Mouse (Mus musculus) hindbrain, embryonic 14.5 days (tissue): ENCODE data around the gene Tifab. TPM values are rescaled to one million over a fixed set of nuclear protein-coding genes. Genes with fewer than 3 reads are reported as not detected.
"Not testable (repeated sequence)": the region's sequence is repeated elsewhere in the genome, so short reads cannot be mapped to it uniquely, and the experiment has no call there.

ENCODE experiments used
- ATAC-seq: fragments of 200-750 bp; cut with Nextera tagmentation; 2 replicates; pipeline ENCODE4 v1.8.0; 2017; ENCODE audit warnings: moderate number of reproducible peaks, mild to moderate bottlenecking, moderate TSS enrichment, moderate library complexity; ENCODE audit not compliant: low FRiP score
- DNase-seq: peaks from one replicate; pipeline ENCODE4 v3.0.0-alpha.2; 2015; ENCODE audit warnings: low spot score
- H3K27ac ChIP-seq: fragments of 300-500 bp; sonication (generic); 2 replicates; pipeline ENCODE4 v1.5.1; 2014; ENCODE audit warnings: mild to moderate bottlenecking, moderate library complexity
- H3K27me3 ChIP-seq: fragments of 300-500 bp; sonication (generic); 2 replicates; pipeline ENCODE4 v1.6.1; 2014; ENCODE audit warnings: mild to moderate bottlenecking, low read length, mixed read lengths; ENCODE audit not compliant: control insufficient read depth, insufficient read depth
- H3K36me3 ChIP-seq: fragments of 300-500 bp; sonication (generic); replicated peaks from 2 replicates; pipeline ENCODE4 v1.6.1; 2014; ENCODE audit not compliant: control insufficient read depth, insufficient read depth
- H3K4me1 ChIP-seq: fragments of 300-500 bp; sonication (generic); replicated peaks from 2 replicates; pipeline ENCODE4 v1.6.1; 2014; ENCODE audit warnings: antibody characterized with exemption, low read length, mixed read lengths; ENCODE audit not compliant: control insufficient read depth, insufficient read depth
- H3K4me2 ChIP-seq: fragments of 300-500 bp; sonication (generic); replicated peaks from 2 replicates; pipeline ENCODE4 v1.6.1; 2014; ENCODE audit warnings: mild to moderate bottlenecking, moderate library complexity
- H3K4me3 ChIP-seq: fragments of 300-500 bp; sonication (generic); replicated peaks from 2 replicates; pipeline ENCODE4 v1.5.1; 2014; ENCODE audit warnings: mild to moderate bottlenecking, low read length
- H3K9ac ChIP-seq: fragments of 300-500 bp; sonication (generic); 2 replicates; pipeline ENCODE4 v1.6.1; 2014
- H3K9me3 ChIP-seq: fragments of 300-500 bp; sonication (generic); 2 replicates; pipeline ENCODE4 v1.6.1; 2016; ENCODE audit warnings: low read length; ENCODE audit not compliant: control insufficient read depth
- WGBS: fragments of 180-500 bp; shearing (Covaris S2); extraction: QIAGEN DNeasy Blood & Tissue Kit; methylation state at CpG from one replicate; pipeline ENCODE4 v1.1.7; 2014; 5-methylcytosine and 5-hydroxymethylcytosine counted together
- polyA plus RNA-seq: library from polyadenylated mRNA; unstranded; fragments of >200 nt; fragmentation: Nextera tagmentation; extraction: Ambion mirVana; gene quantifications from 2 replicates; pipeline ENCODE4 v1.2.1, GENCODE M21; 2014

Tifab gene
- polyA plus RNA-seq, 1 experiment from 2014 or later, result 0.37 TPM

DNA sequence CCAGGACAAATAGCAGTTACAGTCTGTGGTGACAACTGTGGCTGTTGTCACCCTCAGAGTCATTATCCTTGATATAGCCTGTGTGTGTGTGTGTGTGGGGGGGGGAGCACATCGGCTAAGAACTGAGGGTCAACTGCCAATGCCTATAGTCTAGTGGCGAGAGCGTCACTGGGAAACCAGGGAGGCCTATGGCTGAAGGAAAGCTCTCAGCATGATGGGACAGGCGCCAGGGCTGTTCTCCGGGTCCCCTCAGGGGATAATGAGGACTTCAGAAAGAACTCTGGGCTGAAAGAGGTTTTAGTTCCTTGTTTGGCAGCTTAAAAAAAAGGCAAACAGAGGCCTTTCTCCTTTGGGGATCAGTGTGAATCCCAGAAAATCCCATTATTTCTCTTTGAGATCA is 35.9 kb upstream of the Tifab start:
- DNase-seq (no peak), ATAC-seq (no peak)
- Histone ChIP-seq H3K4me3 (no peak overlapping the region), H3K9ac (no peak overlapping the region), H3K4me2 (no peak overlapping the region), H3K4me1 (peaks cover 12% of the 10 kb centered on the region; the same call in 1 of the 2 replicates), H3K36me3 (no peaks in the 10 kb centered on the region), H3K27ac (no peak overlapping the region), H3K9me3 (peaks cover 17% of the 10 kb centered on the region), H3K27me3 (peaks cover 64% of the 10 kb centered on the region)
- 37% methylated on average over 5 of the region's 5 CpGs for WGBS

- Histone ChIP-seq H3K4me3 (no peak overlapping the region), H3K27ac (no peak overlapping the region), H3K9me3 (peaks cover 17% of the 10 kb centered on the region), H3K4me2 (peak overlapping the region; percentile 41), H3K4me1 (peaks cover 5% of the 10 kb centered on the region; the same call in 1 of the 2 replicates), H3K27me3 (peaks cover 77% of the 10 kb centered on the region), H3K36me3 (no peaks in the 10 kb centered on the region), H3K9ac (no peak overlapping the region)
- ATAC-seq (no peak), DNase-seq (no peak)
- 8% methylated on average over 8 of the region's 8 CpGs for WGBS
Measured at GRCm38 (mm10) chr13:56209067-56209411, 30.4 kb upstream of the Tifab start.

- Histone ChIP-seq H3K9me3 (peaks cover 17% of the 10 kb centered on the region), H3K27ac (no peak overlapping the region), H3K27me3 (peaks cover 79% of the 10 kb centered on the region), H3K4me1 (peaks cover 5% of the 10 kb centered on the region; the same call in 1 of the 2 replicates), H3K4me3 (no peak overlapping the region), H3K36me3 (no peaks in the 10 kb centered on the region), H3K9ac (no peak overlapping the region), H3K4me2 (peak overlapping the region; percentile 41)
- WGBS, result 3% methylated on average over 35 of the region's 35 CpGs
- no peak for DNase-seq
- ATAC-seq, result no peak
Measured at GRCm38 (mm10) chr13:56208225-56209066, 29.8 kb upstream of the Tifab start.

- no peaks in the 10 kb centered on the region for H3K9me3 ChIP-seq
- no peak overlapping the region for H3K4me3 ChIP-seq
- H3K9ac ChIP-seq, result no peak overlapping the region
- ATAC-seq (no peak), DNase-seq (no peak)
- H3K27me3 ChIP-seq, result peaks cover 60% of the 10 kb centered on the region
- no peaks in the 10 kb centered on the region for H3K36me3 ChIP-seq
- no peak overlapping the region for H3K27ac ChIP-seq
- H3K4me1 ChIP-seq, result no peaks in the 10 kb centered on the region
- WGBS, result 34% methylated on average over 8 of the region's 8 CpGs
- H3K4me2 ChIP-seq, result no peak overlapping the region
Measured at GRCm38 (mm10) chr13:56199506-56199905, 20.8 kb upstream of the Tifab start.

- H3K27me3 ChIP-seq, result peaks cover 47% of the 10 kb centered on the region
- no peaks in the 10 kb centered on the region for H3K9me3 ChIP-seq
- H3K27ac ChIP-seq, result no peak overlapping the region
- DNase-seq (peak; percentile 99), ATAC-seq (peak; percentile 60; the same call in 1 of the 2 replicates)
- H3K4me2 ChIP-seq, result 0 out of 2 replicates have a peak overlapping the region, but pooled peaks have one; percentile 5
- H3K36me3 ChIP-seq, result no peaks in the 10 kb centered on the region
- no peak overlapping the region for H3K9ac ChIP-seq
- WGBS, result 11% methylated on average over 15 of the region's 15 CpGs
- H3K4me3 ChIP-seq, result no peak overlapping the region
- H3K4me1 ChIP-seq, result no peaks in the 10 kb centered on the region
Measured at GRCm38 (mm10) chr13:56197473-56198266, 19.0 kb upstream of the Tifab start.

- no peaks in the 10 kb centered on the region for H3K4me1 ChIP-seq
- 0 out of 2 replicates have a peak overlapping the region, but pooled peaks have one; percentile 5 for H3K4me2 ChIP-seq
- DNase-seq, result no peak
- H3K36me3 ChIP-seq, result no peaks in the 10 kb centered on the region
- H3K27ac ChIP-seq, result no peak overlapping the region
- no peak overlapping the region for H3K9ac ChIP-seq
- 52% methylated on average over 12 of the region's 12 CpGs for WGBS
- peaks cover 41% of the 10 kb centered on the region for H3K27me3 ChIP-seq
- H3K4me3 ChIP-seq, result no peak overlapping the region
- ATAC-seq, result no peak; the same call in 1 of the 2 replicates
- H3K9me3 ChIP-seq, result no peaks in the 10 kb centered on the region
Measured at GRCm38 (mm10) chr13:56197031-56197430, 18.3 kb upstream of the Tifab start.

DNA sequence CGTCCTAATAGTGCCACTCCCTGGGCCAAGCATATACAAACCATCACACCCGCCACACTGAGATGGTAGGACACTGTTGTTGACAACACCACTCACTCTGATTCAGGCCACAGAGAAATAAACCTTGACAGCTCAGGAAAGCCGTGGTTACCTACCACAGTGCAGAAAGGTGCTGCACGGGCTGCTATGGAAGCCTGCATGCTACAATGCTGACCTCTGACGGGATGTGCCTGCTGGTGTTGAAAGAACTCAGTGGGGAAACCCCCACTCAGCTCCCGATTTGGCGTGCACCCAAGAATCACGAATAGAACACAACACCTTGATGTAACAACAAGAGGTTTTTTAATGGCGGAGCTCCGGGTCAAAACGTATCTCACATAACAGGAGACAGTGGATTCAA is 17.1 kb upstream of the Tifab start:
- peaks cover 33% of the 10 kb centered on the region for H3K27me3 ChIP-seq
- WGBS, result 84% methylated on average over 11 of the region's 11 CpGs
- ATAC-seq, H3K4me3 ChIP-seq, H3K27ac ChIP-seq, H3K9me3 ChIP-seq, H3K4me2 ChIP-seq, H3K36me3 ChIP-seq, H3K9ac ChIP-seq, DNase-seq, H3K4me1 ChIP-seq: not testable (repeated sequence)

DNA sequence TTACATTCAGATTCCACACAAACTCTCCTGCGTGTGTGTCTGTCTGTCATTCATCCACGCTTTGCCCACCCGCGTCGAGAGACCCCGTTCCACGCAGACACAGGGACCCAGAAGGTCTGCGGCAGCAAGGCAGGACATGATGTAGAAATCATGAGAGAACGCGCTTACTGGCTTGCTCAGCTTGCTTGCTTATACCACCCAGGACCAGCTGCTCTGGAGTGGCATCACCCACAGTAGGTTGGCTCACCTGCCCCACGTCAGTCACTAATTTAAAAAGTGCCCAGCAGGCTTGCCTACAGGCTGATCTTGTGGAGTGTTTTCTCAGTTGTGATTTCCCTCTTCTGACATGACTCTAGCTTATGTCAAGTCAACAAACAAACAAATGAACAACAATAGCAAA is 15.5 kb upstream of the Tifab start:
- H3K9ac ChIP-seq, H3K4me2 ChIP-seq, ATAC-seq, H3K9me3 ChIP-seq, DNase-seq, H3K4me3 ChIP-seq, H3K36me3 ChIP-seq, H3K4me1 ChIP-seq, H3K27ac ChIP-seq: not testable (repeated sequence)
- peaks cover 19% of the 10 kb centered on the region for H3K27me3 ChIP-seq
- 92% methylated on average over 11 of the region's 11 CpGs for WGBS

DNA sequence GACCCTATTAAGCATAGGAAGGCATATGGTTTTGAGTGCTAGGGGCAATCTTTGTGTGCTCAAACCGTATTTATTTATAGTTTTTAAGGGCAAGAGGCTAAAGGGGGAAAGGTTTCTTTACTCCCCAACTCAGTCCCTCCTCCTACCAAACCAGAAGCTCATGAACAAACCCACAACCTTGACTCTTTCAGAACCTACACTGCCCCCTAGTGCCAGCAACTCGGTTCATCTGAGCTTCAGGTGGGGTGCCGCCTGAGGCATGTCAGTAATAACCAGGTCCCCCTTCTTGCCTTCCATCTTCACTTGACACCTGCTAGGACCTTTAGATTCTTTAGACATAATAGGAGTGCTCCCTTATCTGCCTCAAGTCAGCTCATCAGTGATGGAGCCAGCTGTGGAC is 12.5 kb upstream of the Tifab start:
- WGBS, result 50% methylated on average over 3 of the region's 3 CpGs
- H3K4me2 ChIP-seq, result no peak overlapping the region
- no peaks in the 10 kb centered on the region for H3K9me3 ChIP-seq
- DNase-seq, result no peak
- H3K4me1 ChIP-seq, result no peaks in the 10 kb centered on the region
- H3K9ac ChIP-seq, result no peak overlapping the region
- ATAC-seq, result no peak
- no peaks in the 10 kb centered on the region for H3K27me3 ChIP-seq
- H3K4me3 ChIP-seq, result no peak overlapping the region
- H3K27ac ChIP-seq, result no peak overlapping the region
- no peaks in the 10 kb centered on the region for H3K36me3 ChIP-seq
